Mouse (Mus musculus) spleen, adult 2 months (tissue): Measurements from ENCODE around the gene Cd247.

ENCODE experiments used
- CTCF ChIP-seq: fragments of 200-500 bp; IDR thresholded peaks from 2 replicates; pipeline ENCODE4 v1.5.1; 2011; ENCODE audit warnings: mild to moderate bottlenecking, inconsistent platforms; ENCODE audit not compliant: insufficient read depth, insufficient read length, insufficient replicate concordance; ENCODE audit errors: extremely low read depth
- POLR2A ChIP-seq: fragments of 200-500 bp; IDR thresholded peaks from 2 replicates; pipeline ENCODE4 v1.6.1; 2011; ENCODE audit warnings: low read depth, low read length, inconsistent platforms

- TF ChIP-seq CTCF (no peak), POLR2A (peak; percentile 87)
Observed at GRCm38 (mm10) chr1:165763635-165764372, 24.7 kb upstream of the Cd247 start, which contains the start of gene Creg1.
